Mouse (Mus musculus) spleen, postnatal 14 days (tissue): Measurements from ENCODE around the gene Grrp1.

Experiments
- DNase-seq, 2 experiments: peaks; one replicate each; pipeline ENCODE4 v3.0.0; 2021 to 2022; ENCODE audit warnings: low spot score in 2 of 2

Gene Grrp1

GRCm38 (mm10) chr4:134245148-134245843 is 8.6 kb downstream of the Grrp1 start, which contains the start of gene Zfp593:
Gene Zfp593 (minus strand): TSS chr4:134245592.
- DNase-seq, result peak; percentile 87 to 95

DNA sequence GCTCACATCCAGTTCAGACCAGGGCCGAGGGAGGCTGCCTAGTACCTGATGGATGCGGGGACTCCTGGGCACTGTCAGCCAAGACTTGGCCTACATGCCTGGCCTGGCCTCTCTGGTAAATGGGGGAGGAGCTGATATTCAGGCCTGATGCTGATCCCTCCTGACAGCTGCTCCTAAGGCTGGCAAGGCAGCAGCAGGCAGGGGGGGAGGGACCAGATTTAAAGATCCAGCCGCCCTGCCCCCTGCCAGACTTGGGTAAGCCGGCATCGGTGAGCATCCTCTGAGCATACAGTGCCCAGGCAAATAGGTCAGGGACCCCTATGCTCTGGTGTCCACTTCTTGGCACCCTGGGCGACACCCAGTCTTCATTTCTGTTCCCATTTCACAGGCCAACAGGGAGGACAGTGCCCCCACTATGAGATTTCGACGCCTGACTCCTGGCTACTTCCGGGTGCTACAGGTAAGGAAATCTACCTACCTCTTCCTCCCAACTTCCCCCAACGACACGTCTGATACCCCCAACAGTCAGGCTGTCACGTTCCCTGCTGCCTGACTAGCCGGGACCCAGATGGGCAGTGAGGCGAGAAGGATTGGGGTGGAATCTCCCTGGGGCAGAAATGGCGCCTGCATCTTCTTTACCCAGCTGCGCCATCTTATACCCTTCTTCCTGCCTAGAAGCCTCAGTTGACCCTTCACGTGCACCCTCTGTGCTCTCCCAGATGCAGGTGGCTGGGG is 10.2 kb downstream of the Grrp1 start, which contains the start of gene E130218I03Rik:
TSS of gene E130218I03Rik (plus strand) at position 147 of the 735 bp plus-strand sequence.
- DNase-seq, result no peak

GRCm38 (mm10) chr4:134238686-134239085 is 15.2 kb downstream of the Grrp1 start:
- no peak for DNase-seq

DNA sequence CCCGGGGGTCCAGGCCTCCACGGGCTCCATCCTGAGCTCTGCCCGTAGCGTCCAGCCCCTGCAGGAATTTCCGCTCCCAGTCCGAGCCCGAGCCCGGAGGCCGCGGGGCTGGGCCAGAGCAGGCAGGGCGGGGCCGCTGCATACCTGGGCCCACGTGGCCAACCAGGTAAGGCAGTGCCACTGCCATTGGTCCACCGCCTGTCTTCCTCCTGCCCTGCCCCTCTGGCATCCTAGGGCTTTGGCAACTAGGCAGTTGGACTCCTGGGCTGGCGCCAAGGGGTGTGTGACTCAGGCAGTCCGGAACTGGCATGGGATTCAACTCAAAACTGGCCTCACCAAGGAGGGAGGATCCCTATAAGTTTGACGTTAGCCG is 15.6 kb downstream of the Grrp1 start, which contains the start of gene Cnksr1:
TSS of gene Cnksr1 (minus strand) at position 121 of the 373 bp plus-strand sequence.
- DNase-seq, result no peak

DNA sequence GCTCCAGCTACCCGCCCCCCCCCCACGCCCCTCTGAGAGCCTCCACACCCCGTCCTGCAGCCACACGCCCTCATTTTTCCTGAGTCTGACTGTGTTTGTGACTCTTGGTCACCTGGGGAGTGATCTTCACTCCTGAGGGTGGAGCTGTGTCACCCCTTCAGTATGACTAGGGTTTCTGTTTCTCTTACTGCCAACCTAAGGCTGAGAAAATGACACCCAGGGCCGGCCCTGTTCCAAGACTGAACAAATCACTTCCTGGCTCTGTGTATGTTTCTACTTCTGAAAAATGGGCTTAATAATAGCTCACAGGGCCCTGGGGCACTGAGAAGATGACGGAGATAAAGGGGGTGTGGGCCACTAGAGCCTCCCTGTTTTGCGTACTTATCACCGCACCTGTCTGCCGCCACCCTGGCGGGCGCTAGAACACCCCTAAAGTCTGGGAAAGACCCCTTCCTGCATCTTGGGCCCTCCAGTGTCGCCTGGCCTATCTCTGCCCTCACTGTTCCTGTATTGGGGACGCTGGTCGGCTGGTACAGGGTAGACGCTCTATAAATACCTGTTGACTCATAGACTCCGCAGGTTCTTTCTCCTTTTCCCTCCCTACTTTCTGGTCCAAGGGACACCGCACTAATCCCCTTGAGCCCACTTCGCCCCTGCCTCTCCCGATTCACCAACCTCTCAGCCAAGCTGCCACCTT is 16.2 kb downstream of the Grrp1 start:
- DNase-seq, result no peak

DNA sequence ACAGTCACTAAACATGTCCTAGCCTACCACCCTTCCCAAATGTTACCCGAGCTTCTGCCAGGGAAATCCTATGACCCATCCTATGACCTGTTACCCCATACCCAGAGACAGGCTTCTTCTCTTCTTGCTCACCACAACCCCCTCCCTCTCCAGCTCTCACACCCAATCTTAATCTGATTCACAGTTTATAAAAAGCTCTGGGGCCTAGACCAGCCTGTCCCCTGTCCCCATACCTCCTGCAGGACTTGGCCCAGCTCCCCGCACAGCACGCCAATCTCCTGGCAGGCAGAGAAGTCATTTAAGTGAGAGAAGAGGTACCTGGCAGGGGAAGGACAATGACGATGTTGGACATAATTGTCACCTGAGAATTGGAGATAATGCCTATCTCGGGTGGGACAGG is 19.0 kb downstream of the Grrp1 start:
- no peak for DNase-seq

- no peak for DNase-seq
Measured at GRCm38 (mm10) chr4:134230431-134230830, 23.5 kb downstream of the Grrp1 start.

DNA sequence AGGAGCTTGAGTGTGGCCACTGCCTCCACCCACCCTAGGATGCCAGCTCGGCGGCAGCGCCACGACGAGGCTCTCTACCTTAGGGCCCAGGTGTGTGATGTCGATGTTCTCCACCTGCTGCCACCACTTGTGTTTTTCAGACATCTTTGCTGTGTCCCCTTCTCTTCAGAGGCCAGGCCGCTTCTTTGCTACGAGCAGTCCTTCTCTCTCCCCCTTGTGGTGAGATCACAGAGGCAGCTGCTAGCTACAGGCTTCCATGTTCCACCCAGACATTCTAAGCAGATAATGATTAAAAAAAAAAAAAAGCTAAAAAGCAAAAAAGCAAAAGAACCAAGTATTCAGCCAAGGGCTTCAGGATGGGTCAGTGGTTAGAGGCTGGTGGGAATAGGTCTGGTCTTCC is 26.7 kb downstream of the Grrp1 start, which contains the start of gene Catsper4:
TSS of gene Catsper4 (minus strand) at position 190 of the 400 bp plus-strand sequence.
- DNase-seq, result no peak

DNA sequence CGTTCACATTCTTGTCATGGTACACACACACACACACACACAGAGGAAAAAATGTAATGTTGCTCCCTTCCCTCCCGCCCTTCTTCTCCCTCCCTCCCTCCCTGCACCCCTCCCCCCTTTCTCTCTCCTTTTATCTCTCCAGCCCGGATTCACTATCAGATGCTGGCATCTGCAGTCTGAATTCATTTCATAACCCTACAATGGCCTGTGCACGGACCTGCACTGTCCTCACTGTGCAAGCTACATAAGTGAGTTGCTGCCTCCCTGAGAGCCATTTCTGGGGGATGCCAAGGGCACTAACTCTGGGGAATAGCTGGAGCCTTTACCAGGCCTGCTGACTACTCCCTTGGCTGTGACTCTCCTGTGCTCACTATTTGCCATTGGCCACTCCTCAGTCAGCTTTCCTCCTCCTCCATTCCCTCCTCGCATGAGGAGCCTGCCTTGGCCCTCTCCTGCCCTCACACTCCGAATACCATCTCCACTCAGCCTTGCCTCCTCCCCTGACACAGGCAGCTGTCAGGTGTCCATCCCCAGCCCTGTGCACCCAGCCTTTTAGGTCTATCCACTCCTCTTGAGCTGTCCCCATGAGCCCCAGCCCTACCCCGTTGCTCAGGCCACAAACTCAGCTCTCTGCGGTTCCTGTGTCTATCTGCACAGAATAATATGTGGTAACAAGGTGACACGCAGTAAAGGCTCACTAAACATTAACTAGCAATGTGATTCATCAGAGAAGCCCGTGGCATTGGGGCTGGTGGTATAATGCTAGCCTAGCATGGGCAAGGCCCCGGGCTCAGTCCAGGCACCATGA is 30.9 kb downstream of the Grrp1 start:
- DNase-seq, result no peak

GRCm38 (mm10) chr4:134206488-134207053 is 47.3 kb downstream of the Grrp1 start:
- no peak for DNase-seq

DNA sequence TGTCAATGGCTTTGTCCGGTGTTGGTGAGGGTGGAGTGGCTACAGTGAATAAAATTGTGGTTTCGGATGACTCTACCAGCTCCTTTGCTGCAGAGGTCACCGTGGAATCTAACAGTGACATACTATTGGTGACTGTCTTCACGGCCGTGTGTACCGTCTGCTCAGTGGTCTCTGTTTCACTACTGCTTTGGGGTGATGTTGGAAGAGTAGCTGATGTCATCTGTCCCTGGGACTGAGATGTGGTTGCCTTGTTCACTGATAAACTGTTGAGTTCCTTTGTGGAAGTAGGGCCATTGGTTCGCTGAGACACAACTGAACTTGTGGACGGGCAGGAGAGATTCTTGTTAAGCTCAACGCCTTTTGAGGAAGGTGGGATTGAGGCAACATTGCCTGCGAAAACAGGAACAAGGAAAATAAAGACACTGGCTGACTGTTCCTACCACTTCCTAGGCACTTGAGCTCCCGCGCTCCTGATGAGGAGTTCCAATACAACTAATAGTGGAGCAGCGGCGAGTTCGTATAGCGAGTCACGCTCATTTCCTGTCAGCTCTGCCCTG is 50.5 kb downstream of the Grrp1 start:
- DNase-seq, result no peak

DNA sequence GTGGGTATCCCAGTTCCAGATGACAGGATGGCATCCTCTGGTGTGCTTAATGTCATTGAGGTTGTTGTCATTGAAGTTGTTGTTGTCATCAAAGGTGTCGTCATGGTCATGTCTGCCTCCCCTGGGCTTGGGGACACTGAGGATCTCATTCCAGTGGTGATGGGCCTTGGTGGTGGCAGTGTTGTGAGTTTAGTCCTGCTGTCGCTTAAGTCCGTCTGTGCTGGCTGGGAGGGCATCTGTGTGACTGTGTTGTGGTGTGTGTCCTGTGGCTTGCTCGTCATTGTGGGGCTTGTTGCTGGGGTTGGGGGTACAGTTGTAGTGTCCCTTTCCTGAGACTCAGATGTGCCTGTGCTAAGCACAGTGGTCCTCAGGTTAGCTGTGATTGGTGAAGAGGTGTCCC is 51.0 kb downstream of the Grrp1 start, which contains the start of gene Gm7534:
TSS of gene Gm7534 (minus strand) at position 101 of the 400 bp plus-strand sequence.
- no peak for DNase-seq
